Mouse (Mus musculus) testis, adult 2 months (tissue): Measurements from ENCODE around the gene Ice1.

Source experiments
- CTCF ChIP-seq: fragments of 200-500 bp; IDR thresholded peaks from 2 replicates; pipeline ENCODE4 v1.5.1; 2012; ENCODE audit warnings: low read depth, mild to moderate bottlenecking, inconsistent platforms, low read length, moderate library complexity; ENCODE audit not compliant: control insufficient read depth, insufficient read depth, insufficient replicate concordance
- POLR2A ChIP-seq: fragments of 200-500 bp; IDR thresholded peaks from 2 replicates; pipeline ENCODE4 v1.6.1; 2012; ENCODE audit warnings: low read depth, mild to moderate bottlenecking, inconsistent platforms, low read length, moderate library complexity; ENCODE audit not compliant: control insufficient read depth

- TF ChIP-seq CTCF (no peak), POLR2A (no peak)
Observed at GRCm38 (mm10) chr13:70645968-70646505, 8.6 kb upstream of the Ice1 start.
